Mouse (Mus musculus): Measurements from ENCODE around the gene Thap7. TPM values are rescaled to one million over a fixed set of nuclear protein-coding genes. Genes with fewer than 3 reads are reported as not detected.

The Thap7 gene
- polyA plus RNA-seq (2012) = 214 and 234 TPM in 2 replicates

DNA sequence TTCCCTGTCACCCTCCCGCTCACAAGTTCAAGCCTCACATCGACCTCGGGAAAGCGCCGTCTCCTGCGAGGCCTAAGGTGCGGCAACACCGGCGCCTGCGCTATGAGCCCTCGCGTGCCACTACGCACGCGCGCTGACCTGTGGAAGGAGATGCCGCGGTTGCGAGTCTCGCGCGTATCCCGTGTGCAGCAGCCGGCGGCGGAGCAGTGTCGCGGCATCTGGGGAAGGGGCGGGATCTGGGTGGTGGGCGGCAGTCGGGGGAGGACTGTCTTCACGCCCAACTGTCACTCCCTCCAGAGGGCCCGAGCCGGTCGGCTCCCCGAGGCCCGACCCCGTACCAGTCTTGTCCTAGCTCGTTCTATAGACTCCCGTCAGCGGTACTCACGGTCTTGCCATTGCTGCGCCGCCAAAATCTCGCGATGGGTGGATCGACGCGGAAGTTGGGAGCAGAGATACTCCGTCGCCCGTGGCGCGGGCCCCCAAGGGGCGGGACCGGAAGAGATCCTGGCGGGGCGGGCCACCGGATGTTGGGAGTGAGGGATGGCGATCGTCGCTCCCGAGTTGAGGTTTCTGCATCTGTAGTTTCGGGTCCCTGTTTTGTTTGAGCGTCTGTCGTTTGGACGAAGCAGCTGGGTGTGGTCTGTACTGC is at the start of gene Thap7:
TSS of gene Thap7 (minus strand) at position 497 of the 649 bp plus-strand sequence.
- no peak for TF ChIP-seq GATA1 (IDR thresholded peaks at IDR 0.05; ENCODE audit: low read length)

- TF ChIP-seq GATA1 (IDR thresholded peaks at IDR 0.05; ENCODE audit: low read length) = no peak
Observed at GRCm38 (mm10) chr16:17576825-17577215, 45.9 kb upstream of the Thap7 start.

GRCm38 (mm10) chr16:17575870-17576824 is 45.2 kb upstream of the Thap7 start:
- no peak for TF ChIP-seq GATA1 (IDR thresholded peaks at IDR 0.05; ENCODE audit: low read length)

DNA sequence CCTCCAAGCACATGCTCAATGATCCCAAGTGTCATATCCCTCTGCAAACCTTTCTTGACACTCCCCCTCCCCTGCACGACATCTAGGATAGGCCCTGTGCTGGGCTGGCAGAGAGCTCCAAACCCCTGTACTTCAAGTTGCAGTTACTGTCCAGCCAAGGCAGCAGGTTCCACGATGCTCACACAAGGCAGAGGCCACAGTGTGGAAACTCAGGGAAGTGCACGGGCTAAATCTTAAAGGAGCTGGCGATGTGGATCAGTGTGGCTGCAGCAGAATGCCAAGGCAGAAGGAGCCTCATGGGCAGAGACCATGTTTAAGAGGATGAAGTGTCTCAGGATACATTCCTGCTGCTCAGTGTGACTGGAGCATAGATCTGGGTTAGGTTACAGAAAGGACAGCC is 35.2 kb upstream of the Thap7 start:
- TF ChIP-seq GATA1 (IDR thresholded peaks at IDR 0.05; ENCODE audit: low read length) = no peak

DNA sequence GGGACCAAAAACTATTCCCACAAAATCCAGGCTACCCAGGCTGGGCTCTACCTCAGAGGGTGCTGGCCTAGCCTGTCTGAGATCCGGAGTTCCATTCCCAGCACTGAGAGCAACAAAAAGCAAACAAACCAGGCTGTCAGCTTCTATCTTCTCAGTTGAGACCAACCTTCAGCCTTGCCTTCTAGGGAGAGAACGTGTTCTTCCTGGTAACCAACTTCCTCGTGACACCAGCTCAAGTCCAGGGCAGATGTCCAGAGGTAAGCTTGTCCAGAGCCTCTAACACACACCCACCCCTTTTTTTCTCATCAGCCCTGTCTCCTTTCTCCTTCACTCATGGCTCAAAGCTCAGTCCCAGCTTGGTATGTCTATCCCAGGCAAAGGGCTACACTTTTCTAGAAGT is 33.8 kb upstream of the Thap7 start:
- no peak for TF ChIP-seq GATA1 (IDR thresholded peaks at IDR 0.05; ENCODE audit: low read length)

GRCm38 (mm10) chr16:17564221-17564620 is 33.3 kb upstream of the Thap7 start:
- no peak for TF ChIP-seq GATA1 (IDR thresholded peaks at IDR 0.05; ENCODE audit: low read length)

DNA sequence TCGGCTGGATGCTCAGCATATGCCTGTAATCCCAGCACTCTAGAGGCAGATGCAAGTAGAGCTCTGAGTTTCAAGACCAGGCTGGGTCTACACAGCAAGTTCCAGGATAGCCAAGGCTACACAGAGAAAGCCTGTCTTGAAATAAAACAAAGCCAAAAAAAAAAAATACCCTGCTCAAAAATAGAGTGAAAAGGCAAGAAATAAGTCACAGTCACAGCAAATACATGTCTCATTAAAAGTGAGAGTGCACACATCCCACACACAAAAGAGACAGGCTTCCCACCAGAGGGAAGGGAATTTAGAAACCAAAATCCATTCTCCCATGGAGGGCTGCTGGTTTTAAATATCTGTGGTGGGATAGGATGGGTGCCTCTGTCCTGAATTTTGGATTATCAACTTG is 32.6 kb upstream of the Thap7 start:
- no peak for TF ChIP-seq GATA1 (IDR thresholded peaks at IDR 0.05; ENCODE audit: low read length)

GRCm38 (mm10) chr16:17561751-17562208 is 30.8 kb upstream of the Thap7 start, which contains the start of gene P2rx6:
Gene P2rx6 (plus strand): TSS chr16:17561885.
- no peak for TF ChIP-seq GATA1 (IDR thresholded peaks at IDR 0.05; ENCODE audit: low read length)

- no peak for TF ChIP-seq GATA1 (IDR thresholded peaks at IDR 0.05; ENCODE audit: low read length)
Observed at GRCm38 (mm10) chr16:17561128-17561750, 30.3 kb upstream of the Thap7 start, which contains the start of gene Lrrc74b. Gene Lrrc74b (minus strand): TSS chr16:17561247.

DNA sequence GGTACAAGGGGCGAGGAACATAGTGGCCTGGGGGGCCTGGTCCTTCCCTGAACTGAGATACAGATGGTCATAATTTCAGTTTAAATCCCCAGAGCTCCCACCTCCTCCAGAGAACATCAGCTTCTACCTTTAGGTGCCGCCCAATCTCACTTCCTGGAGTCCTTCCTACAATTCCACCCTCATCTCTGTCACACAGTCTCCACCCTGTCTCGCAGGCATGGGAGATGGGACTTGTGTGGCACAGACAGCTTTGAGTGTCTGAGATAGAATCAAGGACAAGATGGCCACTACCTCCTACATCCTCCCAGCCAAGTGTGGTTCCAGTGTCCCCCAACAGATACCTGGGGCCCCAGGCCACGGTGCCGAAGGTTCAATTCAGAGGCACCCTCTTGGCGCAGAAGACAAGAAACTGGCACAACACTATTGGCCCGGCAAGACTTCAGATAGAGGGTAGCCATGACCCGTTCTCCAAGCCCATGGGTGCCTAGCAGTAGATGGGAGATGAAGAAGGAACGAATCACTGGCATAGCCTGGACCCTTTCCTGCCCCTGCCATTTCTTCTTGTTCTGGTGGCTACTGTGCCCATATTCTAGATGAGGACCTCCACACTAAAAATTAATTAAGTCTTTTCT is 28.6 kb upstream of the Thap7 start:
- no peak for TF ChIP-seq GATA1 (IDR thresholded peaks at IDR 0.05; ENCODE audit: low read length)

- TF ChIP-seq GATA1 (IDR thresholded peaks at IDR 0.05; ENCODE audit: low read length) = no peak
Observed at GRCm38 (mm10) chr16:17558811-17559210, 27.9 kb upstream of the Thap7 start.

DNA sequence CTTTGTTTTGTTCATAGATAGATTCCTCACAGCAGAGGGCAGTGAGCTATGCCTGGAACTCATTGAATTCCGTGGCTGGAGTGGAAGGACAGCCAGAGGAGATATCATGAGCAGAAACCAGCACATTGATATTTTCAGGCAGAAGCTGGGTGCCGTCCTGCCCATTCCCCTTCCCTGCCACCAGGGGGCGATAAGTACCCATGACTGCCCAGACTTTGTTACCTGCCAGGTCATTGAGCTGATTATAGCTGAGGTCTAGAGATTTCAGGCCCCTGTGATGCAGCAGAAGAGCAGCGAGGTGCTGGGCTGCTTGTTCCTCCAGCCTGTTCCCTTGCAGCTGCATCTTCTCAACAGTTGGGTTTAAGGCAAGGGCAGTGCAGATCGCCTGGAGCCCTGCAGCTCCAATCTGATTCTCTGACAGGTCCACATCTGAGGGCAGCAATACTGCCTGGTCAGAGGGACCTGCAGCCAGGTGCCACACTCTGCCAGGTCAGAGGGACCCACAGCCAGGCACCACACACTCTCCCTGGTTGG is 27.1 kb upstream of the Thap7 start:
- TF ChIP-seq GATA1 (IDR thresholded peaks at IDR 0.05; ENCODE audit: low read length) = no peak

- TF ChIP-seq GATA1 (IDR thresholded peaks at IDR 0.05; ENCODE audit: low read length) = no peak
Observed at GRCm38 (mm10) chr16:17556907-17557306, 26.0 kb upstream of the Thap7 start.

- no peak for TF ChIP-seq GATA1 (IDR thresholded peaks at IDR 0.05; ENCODE audit: low read length)
Observed at GRCm38 (mm10) chr16:17556180-17556579, 25.2 kb upstream of the Thap7 start.
